Mouse (Mus musculus): ENCODE measurements around the gene F3.

DNA sequence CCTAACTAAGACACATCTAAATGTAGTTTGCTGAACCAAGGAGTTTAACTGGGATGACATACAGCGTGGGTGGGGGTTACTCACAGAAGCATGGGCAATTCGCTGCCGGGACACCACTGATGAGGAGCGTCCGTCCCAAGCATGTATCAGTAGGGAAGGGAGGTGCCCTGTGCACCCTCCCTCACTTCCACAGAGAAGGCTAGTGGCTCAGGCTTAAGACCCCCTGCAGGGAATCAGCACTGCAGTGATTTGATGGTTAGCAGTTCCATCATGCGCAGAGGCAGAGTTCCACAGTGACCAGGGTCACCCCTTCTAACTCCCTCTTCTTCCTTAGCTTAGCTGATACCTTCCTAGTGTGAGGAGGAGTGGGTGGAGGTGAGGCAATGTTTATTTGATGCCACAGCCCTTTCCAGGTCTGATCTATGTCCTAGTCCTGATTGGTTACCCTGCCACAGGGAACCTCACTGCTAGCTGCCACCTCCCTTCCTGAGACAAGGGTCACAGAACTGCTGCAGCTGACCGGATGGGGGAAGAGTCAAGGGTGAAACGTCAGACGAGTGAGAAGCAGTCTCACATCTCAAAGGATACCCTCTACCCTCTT, 15.5 kb downstream of the F3 start:
- TF ChIP-seq EP300 (IDR thresholded peaks at IDR 0.05; ENCODE audit: low read length) (no peak), ZC3H11A (IDR thresholded peaks at IDR 0.05; ENCODE audit: low read depth, low read length) (no peak), TCF12 (IDR thresholded peaks at IDR 0.05; ENCODE audit: low read depth, low read length) (no peak)
